Mouse (Mus musculus) cerebellum, postnatal 4 days (tissue): ENCODE results near the gene Siae.

Source experiments
- DNase-seq, 2 experiments: peaks; one replicate each; pipeline ENCODE4 v3.0.0; 2022; ENCODE audit warnings: low spot score in 2 of 2, mixed read lengths in 1 of 2

The Siae gene

GRCm38 (mm10) chr9:37554838-37555748 lies at the start of gene Siae:
Gene Siae, plus strand, starts transcription at chr9:37555698.
- no peak for DNase-seq

- no peak for DNase-seq
Observed at GRCm38 (mm10) chr9:37506023-37506422, 49.5 kb upstream of the Siae start.

DNA sequence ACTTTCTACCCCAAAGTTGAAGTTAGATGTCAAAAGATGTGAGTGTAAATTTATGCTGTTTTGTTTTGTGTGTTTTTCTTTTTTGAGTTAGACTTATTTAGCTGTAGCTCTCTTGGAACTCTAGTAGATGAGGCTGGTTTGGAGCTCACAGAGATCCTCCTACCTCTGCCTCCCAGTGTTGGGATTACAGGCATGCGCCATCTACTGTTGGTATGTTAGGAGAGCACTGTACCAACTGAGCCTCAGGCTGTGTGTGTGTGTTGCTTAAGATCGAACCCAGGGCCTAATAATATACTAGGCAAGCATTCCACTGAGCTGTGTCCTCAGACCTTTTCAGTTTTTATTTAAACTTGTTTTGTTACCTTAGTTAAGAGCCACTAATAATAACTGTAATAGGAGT lies 43.4 kb upstream of the Siae start:
- DNase-seq, result no peak

- no peak for DNase-seq
Observed at GRCm38 (mm10) chr9:37514456-37514855, 41.0 kb upstream of the Siae start.

GRCm38 (mm10) chr9:37517467-37517866 lies 38.0 kb upstream of the Siae start:
- DNase-seq, result no peak

DNA sequence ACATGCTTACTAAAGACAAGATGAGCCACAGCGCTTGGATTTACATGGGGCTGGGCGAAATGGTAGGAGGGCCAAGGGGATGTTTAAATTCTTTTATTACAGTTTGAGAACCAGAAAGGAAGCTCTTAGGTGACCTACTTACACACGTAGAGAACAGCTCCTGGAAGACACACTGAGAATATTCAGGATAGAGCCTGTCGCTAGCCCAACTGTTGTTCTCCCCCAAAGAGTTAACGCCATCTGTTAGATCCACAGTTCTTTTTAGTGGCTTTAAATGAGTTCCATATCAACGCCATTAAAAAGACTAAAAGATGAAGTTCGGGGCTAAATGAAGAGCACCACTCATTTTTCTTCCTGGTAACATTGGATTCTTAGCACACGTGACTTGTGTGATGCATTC lies 36.5 kb upstream of the Siae start:
- no peak for DNase-seq

- no peak for DNase-seq
Observed at GRCm38 (mm10) chr9:37519995-37520394, 35.5 kb upstream of the Siae start.

GRCm38 (mm10) chr9:37525461-37525860 lies 30.0 kb upstream of the Siae start:
- DNase-seq, result no peak

DNA sequence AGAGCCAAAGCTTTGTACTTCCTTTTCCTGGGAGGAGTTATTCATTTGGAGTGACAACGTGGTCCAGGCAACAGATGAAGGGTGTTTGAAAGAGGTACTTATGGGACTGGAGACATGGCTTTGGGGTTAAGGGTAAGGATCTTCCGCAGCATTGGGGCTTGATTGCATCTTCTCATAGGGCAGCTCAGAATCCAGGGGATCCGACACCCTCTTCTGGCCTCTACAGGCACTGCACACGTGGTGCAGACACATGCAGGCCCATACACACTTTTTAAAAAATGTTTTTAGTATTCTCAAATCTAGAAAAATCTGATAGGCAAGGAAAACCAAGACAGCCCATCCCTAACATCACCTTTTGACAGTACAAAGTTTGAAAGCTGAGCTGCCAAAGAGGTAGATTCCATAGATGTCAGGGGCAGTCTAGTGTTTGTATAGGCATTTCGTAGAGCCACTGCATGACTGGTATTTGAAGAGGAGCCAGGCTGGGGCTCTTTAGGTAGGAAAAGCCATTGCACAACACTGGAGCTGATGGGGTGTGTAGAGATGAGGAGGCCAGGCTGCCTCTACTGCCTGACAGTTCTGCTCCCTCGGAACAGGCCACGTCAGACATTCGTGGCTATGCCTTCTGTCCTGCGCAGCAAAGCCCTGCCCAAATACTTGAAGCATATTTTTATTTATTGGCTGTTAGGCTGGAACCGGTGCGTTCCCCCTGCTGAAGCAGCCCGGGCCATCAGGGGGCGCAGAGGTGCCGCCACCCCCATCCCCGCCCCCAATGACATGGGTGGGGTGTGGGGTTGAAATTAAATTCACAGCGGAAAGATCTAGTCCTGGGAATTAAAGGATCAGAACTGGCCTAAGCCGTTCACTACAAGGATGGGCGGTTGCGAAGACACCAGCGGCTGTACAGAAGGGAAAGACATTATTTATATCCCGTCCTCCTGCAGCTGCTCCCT lies 28.8 kb upstream of the Siae start:
- no peak for DNase-seq

DNA sequence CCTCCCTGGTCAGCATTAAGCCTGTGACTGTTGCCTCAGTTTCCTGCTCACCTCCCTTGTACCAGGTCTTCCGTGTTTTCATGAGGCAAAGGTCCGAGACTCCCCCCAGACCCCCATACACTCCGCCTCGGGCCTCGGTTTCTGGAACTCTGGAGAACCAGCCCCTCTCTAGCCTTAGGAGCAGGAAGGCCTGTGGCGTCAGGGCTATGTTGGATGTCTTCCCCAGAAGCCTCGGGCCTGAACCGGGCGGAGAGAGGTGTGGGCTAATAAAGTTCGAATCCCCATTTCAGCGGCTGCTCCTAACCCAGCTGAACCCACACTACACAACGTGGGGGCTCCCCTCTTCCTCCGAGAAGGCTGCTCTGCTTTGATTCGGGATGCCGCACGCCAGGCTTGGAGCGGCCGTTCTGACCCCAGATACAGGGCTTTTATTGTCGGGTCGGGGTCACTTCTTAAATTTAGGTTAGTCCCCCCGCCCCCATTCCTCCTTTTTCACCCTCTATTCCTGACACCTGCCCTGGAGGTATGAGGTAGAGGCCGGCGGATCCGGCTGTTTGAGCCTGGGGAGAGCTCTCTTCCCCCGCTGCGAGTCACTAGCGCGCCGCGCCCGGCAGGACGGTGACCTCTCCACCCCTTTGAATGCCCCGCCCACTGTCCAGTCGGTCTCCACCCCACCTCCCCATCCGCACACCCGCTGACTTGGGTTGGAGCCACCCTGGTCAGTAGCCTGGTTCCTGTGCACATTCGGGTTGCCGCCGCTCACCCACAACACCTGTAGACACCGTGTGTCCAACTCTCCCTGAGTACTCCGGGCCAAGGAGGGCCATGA lies 27.9 kb upstream of the Siae start, which contains the start of gene Esam:
Gene Esam (plus strand): TSS at position 683 of the 829 bp plus-strand sequence.
- no peak for DNase-seq

- no peak for DNase-seq
Observed at GRCm38 (mm10) chr9:37528225-37528970, 27.1 kb upstream of the Siae start.

DNA sequence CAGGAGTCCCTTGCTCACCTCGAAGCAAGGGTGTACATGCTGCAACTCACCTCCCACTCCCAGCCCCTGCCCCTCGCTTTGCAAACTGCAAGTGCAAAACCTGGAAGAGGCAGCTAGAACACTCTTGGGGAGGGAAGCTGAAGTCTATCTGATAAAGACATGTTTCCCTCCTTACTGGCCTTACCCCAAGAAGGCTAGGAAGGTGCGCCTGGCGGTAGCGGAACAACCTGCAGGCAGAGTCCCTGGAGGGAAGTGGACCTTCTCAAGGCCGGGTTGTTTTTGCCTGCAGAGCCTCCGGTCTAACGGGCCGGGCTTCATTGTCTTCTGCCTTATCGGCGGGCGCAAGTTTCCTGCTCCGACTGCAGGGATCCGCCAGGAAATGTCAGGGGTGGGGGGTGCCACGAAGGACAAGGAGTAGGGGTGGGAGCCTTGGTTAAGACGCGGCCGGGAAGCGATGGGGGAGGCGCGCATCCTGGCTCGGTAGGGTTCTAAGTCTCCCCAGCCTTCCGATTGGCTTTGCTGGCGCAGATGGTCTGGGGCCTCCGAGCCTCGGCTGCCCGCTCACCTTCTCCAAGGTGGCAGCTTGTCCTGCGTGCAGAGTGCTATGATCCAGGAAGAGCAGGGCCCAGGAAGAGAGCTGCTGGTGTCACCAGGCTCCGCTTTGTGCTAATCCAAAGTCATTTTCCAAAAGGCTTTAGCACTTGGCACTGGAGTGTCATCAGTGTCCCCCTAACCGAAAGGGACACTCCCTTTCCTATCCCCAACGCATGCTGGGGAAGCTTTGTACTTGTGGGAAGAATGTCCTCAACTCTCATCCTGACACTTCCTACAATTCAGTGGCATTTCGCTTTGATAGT lies 25.2 kb upstream of the Siae start:
- no peak for DNase-seq

DNA sequence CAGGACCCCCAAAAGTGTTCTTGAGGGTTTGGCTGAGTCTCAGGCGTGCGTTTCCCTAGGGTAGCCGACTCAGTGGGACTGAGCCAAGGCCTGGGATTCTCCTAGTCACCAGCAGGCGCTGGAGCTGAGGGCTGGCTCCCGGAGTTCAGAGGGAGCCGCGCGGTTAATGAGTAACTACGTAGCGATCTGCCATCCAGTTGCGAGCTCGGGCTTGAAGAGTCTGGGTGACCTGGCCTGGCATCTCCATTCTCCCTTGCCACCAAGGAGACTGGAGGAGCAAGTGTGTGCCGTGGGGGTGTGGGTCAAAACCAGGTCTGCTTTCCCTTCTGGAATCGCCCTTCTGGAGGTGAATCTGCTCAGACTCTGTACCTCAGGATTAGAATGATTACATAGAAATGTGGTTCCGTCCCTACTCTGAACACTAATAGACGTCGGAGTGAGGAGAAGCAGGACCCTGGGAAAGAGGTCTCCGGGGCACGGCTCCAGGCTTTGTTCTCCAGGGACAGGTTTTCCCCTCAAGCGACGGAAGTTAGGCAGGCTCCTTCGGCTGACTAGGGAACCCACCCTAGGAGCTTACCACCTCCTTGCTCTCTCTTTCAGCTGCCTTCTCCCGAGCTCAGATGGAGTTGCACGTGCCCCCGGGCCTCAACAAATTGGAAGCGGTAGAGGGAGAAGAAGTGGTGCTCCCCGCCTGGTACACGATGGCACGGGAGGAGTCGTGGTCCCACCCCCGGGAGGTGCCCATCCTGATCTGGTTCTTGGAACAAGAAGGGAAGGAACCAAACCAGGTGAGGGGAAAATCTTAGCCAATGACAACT lies 24.4 kb upstream of the Siae start:
- no peak for DNase-seq

DNA sequence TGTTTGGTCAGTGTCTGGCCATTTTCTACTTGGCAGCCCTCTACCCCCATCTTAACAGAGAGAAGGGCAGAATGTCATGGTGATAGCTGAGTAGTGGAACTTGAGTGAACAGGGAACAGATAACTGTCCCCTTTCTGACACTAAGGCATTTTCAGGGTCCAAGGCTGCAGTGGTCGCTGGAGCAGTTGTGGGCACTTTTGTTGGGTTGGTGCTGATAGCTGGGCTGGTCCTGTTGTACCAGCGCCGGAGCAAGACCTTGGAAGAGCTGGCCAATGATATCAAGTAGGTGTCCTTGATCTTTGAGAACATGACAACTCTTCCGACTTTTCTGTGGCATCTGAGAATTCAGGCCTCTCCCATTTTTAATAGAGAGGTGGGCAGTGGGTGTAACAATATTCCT lies 18.6 kb upstream of the Siae start:
- no peak for DNase-seq

DNA sequence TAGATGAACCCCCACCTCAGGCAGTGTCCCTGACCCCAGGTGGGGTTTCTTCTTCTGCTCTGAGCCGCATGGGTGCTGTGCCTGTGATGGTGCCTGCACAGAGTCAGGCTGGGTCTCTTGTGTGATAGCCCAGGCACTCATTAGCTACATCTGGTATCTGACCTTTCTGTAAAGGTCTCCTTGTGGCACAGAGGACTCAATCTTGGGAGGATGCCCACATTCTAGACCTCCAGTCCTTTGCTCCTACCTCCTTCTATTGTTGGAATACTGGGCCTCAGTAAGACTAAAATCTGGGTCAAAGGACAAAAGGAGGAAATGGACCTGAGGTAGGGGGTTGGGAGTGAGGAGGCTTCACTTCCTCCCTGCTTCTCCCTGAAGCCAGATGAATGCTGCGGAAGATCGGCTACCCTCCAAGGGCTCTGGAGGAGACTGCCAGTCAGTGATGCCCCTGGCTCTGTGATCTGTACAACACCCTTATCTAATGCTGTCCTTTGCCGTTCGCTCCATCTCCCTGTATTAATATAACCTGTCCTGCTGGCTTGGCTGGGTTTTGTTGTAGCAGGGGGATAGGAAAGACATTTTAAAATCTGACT lies 17.7 kb upstream of the Siae start:
- DNase-seq, result no peak

DNA sequence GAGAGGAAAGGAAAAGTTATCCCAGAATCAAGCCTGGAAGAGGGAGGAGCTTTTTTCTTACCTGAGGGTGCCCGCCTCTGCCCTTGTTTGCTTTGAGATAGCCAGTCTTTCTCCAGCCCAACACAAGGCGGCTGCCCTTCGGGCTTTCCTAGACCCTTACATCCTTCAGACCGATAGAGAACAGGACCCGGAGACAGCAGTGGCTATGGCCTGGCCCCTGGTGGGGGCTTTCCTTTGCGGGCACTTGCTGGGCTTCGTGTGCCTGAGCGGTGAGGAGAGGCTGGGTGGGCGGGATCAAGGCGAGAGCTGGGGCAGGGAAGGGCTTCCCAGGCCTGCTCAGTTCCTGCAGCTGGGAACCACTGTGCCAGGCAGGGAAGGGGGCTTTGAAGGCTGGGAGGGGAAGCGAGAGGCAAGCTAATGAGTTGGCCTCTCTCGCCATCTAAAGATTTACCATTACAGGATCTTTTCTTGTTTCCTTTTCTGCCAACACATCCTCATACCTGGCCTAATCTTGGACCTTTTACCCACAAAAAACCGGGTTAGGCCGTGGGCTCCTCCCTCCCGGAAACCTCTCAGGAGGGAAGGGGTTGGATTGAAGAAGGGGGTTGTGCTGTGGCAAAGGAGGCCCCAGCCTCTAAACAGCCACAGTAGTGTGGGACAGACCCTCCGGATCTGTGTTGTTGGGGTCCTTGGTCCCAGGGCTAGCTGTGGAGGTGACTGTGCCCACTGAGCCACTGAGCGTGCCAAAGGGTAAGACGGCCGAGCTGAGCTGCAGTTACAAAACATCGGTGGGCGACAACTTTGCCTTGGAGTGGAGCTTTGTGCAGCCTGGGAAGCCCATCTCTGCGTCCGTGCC lies 16.1 kb upstream of the Siae start, which contains the start of gene Vsig2:
Gene Vsig2 (plus strand): TSS at position 86 of the 856 bp plus-strand sequence.
- DNase-seq, result no peak

GRCm38 (mm10) chr9:37540226-37540625 lies 15.3 kb upstream of the Siae start:
- DNase-seq, result no peak
